Mouse (Mus musculus) naive thymus-derived CD4-positive, alpha-beta T cell, adult 2 months (primary cell): ENCODE measurements around the gene Klra7.
"Not testable (repeated sequence)": the region's sequence is repeated elsewhere in the genome, so short reads cannot be mapped to it uniquely, and the experiment has no call there.

Experiments used
- DNase-seq: peaks from one replicate; pipeline ENCODE4 v3.0.0-alpha.2; 2011; ENCODE audit warnings: low read depth

The Klra7 gene

DNA sequence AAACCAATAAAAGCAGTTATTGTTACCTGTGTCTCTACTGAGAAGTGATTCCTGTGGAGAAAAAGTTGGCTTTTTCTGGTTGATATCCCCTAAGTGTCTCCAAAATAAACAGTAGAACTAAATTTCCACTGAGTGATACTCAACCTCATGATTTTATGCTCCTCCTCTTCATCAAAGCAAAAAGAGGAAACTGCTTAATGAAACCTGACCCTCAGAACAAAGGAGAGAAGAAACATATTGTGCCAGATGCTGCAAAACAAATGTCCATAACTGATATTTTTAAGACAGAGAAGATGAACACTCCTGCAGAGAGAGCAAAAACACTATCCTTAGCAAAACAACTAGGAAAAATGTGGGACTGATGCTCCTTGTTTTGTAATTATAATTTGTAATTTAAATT lies at the start of gene Klra7:
Gene Klra7, minus strand, starts transcription at position 101 of the 400 bp plus-strand sequence.
- DNase-seq, result no peak

GRCm38 (mm10) chr6:130281828-130282227 lies 48.7 kb upstream of the Klra7 start, which contains the start of gene Klra10:
Gene Klra10 (minus strand): TSS chr6:130281928.
- not testable (repeated sequence) for DNase-seq

GRCm38 (mm10) chr6:130255326-130255725 lies 22.2 kb upstream of the Klra7 start:
- DNase-seq, result no peak

GRCm38 (mm10) chr6:130237536-130237935 lies 4.4 kb upstream of the Klra7 start:
- no peak for DNase-seq

- no peak for DNase-seq
Measured at GRCm38 (mm10) chr6:130236635-130237034, 3.5 kb upstream of the Klra7 start.

DNA sequence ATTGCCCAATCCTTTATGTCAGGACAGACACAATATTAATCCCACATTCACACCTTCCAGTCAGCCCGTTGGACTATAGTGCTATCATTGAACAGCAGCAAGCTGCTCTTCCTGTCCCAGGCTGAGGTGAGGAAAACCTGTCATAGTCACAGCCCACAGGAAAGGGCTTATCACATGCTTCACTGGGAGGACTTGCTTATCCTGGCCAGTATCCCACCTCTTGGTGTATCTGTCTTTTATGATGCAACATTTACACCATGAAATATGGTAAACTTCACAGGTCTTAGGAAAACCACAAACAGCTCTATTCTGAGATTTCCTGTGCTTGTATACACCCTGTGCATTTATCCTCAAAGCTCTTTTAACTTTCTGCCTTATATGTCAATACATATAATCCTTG lies 35.7 kb downstream of the Klra7 start:
- peak; percentile 8 for DNase-seq

GRCm38 (mm10) chr6:130193012-130193411 lies 40.1 kb downstream of the Klra7 start, which contains the start of gene Klra9:
Gene Klra9 (minus strand): TSS chr6:130193112.
- DNase-seq, result not testable (repeated sequence)
